ENCODE assay signal across 14 mouse cellular contexts in genomic region chr14:19764331-19764730, GRCm38 (mm10).
"Had no signal": no experiment of that assay in that cellular context is flagged by ENCODE, and none has a peak within 500 bp of the region (broad histone marks: within the 10 kb centered on the region; RNA-seq: fewer than 3 reads in every experiment).

No protein-coding gene starts in this region.

- H3K9ac ChIP-seq: lung, embryonic 15.5 days; midbrain, embryonic 13.5 days; neural tube, embryonic 15.5 days had no signal

- H3K27me3 ChIP-seq: midbrain, embryonic 13.5 days; neural tube, embryonic 15.5 days had no signal

- DNase-seq: kidney, adult 8-10 months; kidney, postnatal 36 days; lung, postnatal 14 days; right cerebral cortex, adult 18-20 months; thymus, postnatal 4 days had no signal

- H3K36me3 ChIP-seq: midbrain, embryonic 13.5 days; neural tube, embryonic 15.5 days had no signal

- ATAC-seq: intestine, postnatal 0 days; midbrain, embryonic 13.5 days had no signal

- H3K4me3 ChIP-seq: layer of hippocampus, adult 2 months; limb, embryonic 10.5 days; lung, embryonic 15.5 days; midbrain, embryonic 13.5 days; myocyte; neural tube, embryonic 15.5 days had no signal

- H3K4me2 ChIP-seq: lung, embryonic 15.5 days; midbrain, embryonic 13.5 days; neural tube, embryonic 15.5 days had no signal

- H3K9me3 ChIP-seq: limb, embryonic 10.5 days; lung, embryonic 15.5 days; midbrain, embryonic 13.5 days; neural tube, embryonic 15.5 days had no signal

- H3K27ac ChIP-seq: layer of hippocampus, adult 2 months; lung, embryonic 15.5 days; macrophage; midbrain, embryonic 13.5 days; stomach, postnatal 0 days had no signal
